Mouse (Mus musculus) MEL (cell line): ENCODE measurements around the gene Tmem248. TPM values are rescaled to one million over a fixed set of nuclear protein-coding genes. Genes with fewer than 3 reads are reported as not detected.

Experiments
- DNase-seq: peaks from one replicate; pipeline ENCODE4 v3.0.0; 2011; ENCODE audit warnings: low read depth, low spot score
- H3K27ac ChIP-seq: 2 replicates; pipeline ENCODE4 v1.5.1; 2012; ENCODE audit warnings: low read depth, mild to moderate bottlenecking, control low read depth, low read length, moderate library complexity; ENCODE audit not compliant: control insufficient read depth
- H3K27me3 ChIP-seq, 2 experiments: fragments of 150-350 bp in 1 of 2; sonication (generic) in 1 of 2; 2 replicates each; pipeline ENCODE4 v1.6.1; 2012; ENCODE audit warnings: low read length in 2 of 2, mild to moderate bottlenecking in 2 of 2, improper control_type of control experiment in 1 of 2, moderate library complexity in 1 of 2; ENCODE audit not compliant: insufficient read depth in 2 of 2, control insufficient read depth in 1 of 2
- H3K36me3 ChIP-seq, 2 experiments: 2 replicates each; pipeline ENCODE4 v1.6.1; 2012 to 2014; ENCODE audit warnings: low read length in 2 of 2, improper control_type of control experiment in 1 of 2, inconsistent platforms in 1 of 2, mild to moderate bottlenecking in 1 of 2; ENCODE audit not compliant: insufficient read depth in 2 of 2, control insufficient read depth in 1 of 2
- H3K4me1 ChIP-seq, 2 experiments: fragments of 150-350 bp in 1 of 2; sonication (generic) in 1 of 2; 2 replicates each; pipeline ENCODE4 v1.6.1; 2012; ENCODE audit warnings: low read length in 2 of 2, improper control_type of control experiment in 1 of 2, mild to moderate bottlenecking in 1 of 2; ENCODE audit not compliant: insufficient read depth in 2 of 2, control insufficient read depth in 1 of 2
- H3K4me3 ChIP-seq, 2 experiments: fragments of 150-350 bp in 1 of 2; sonication (generic) in 1 of 2; 2 replicates each; pipeline ENCODE4 v1.5.1; 2012; ENCODE audit warnings: low read depth in 2 of 2, low read length in 2 of 2, mild to moderate bottlenecking in 2 of 2, moderate library complexity in 2 of 2, control low read depth in 1 of 2, improper control_type of control experiment in 1 of 2; ENCODE audit not compliant: control insufficient read depth in 1 of 2, insufficient read depth in 1 of 2
- H3K79me2 ChIP-seq: 2 replicates; pipeline ENCODE4 v1.6.1; 2012; ENCODE audit warnings: mild to moderate bottlenecking, low read length, moderate library complexity; ENCODE audit not compliant: control insufficient read depth, poor library complexity, insufficient read depth
- H3K9ac ChIP-seq: 2 replicates; pipeline ENCODE4 v1.6.1; 2012; ENCODE audit warnings: low read depth, mild to moderate bottlenecking, control low read depth, low read length, moderate library complexity; ENCODE audit not compliant: control insufficient read depth, poor library complexity, severe bottlenecking
- H3K9me3 ChIP-seq: fragments of 150-350 bp; sonication (generic); replicated peaks from 2 replicates; pipeline ENCODE4 v1.6.1; 2012; ENCODE audit warnings: mild to moderate bottlenecking, low read length, improper control_type of control experiment, moderate library complexity; ENCODE audit not compliant: insufficient read depth
- BHLHE40 ChIP-seq: IDR thresholded peaks from 2 replicates; pipeline ENCODE4 v1.6.1; 2012; ENCODE audit warnings: low read depth, mild to moderate bottlenecking, inconsistent platforms, low read length, improper control_type of control experiment, borderline replicate concordance
- CTCF ChIP-seq, 3 experiments: IDR thresholded peaks in 2 of 3; conservative IDR thresholded peaks in 1 of 3; 2 replicates each; pipeline ENCODE4 v1.5.1; 2011 to 2012; ENCODE audit warnings: low read length in 3 of 3, low read depth in 2 of 3, mild to moderate bottlenecking in 2 of 3, improper control_type of control experiment in 1 of 3, inconsistent platforms in 1 of 3, mixed read lengths in 1 of 3, moderate library complexity in 1 of 3; ENCODE audit not compliant: control insufficient read depth in 1 of 3, insufficient read depth in 1 of 3, poor library complexity in 1 of 3, severe bottlenecking in 1 of 3
- EP300 ChIP-seq, 2 experiments: IDR thresholded peaks; 2 replicates each; pipeline ENCODE4 v1.6.1; 2011; ENCODE audit warnings: improper control_type of control experiment in 2 of 2, low read length in 2 of 2, low read depth in 1 of 2, mild to moderate bottlenecking in 1 of 2
- HCFC1 ChIP-seq: IDR thresholded peaks from 2 replicates; pipeline ENCODE4 v1.6.1; 2012; ENCODE audit warnings: low read depth, mild to moderate bottlenecking, inconsistent platforms, low read length, improper control_type of control experiment, moderate library complexity
- JUND ChIP-seq: IDR thresholded peaks from 2 replicates; pipeline ENCODE4 v1.6.1; 2011; ENCODE audit warnings: low read depth, mild to moderate bottlenecking, improper control_type of control experiment, low read length
- KAT2A ChIP-seq: conservative IDR thresholded peaks from 2 replicates; pipeline ENCODE4 v1.6.1; 2012; ENCODE audit warnings: low read depth, low read length, improper control_type of control experiment, inconsistent platforms
- MXI1 ChIP-seq: IDR thresholded peaks from 2 replicates; pipeline ENCODE4 v1.6.1; 2011; ENCODE audit warnings: mild to moderate bottlenecking, low read depth, low read length, improper control_type of control experiment
- NELFE ChIP-seq: IDR thresholded peaks from 2 replicates; pipeline ENCODE4 v1.6.1; 2011; ENCODE audit warnings: low read depth, low read length, improper control_type of control experiment
- POLR2A ChIP-seq, 2 experiments: IDR thresholded peaks; 2 replicates each; pipeline ENCODE4 v1.6.1; 2011 to 2012; ENCODE audit warnings: low read length in 2 of 2, mild to moderate bottlenecking in 2 of 2, control low read depth in 1 of 2, improper control_type of control experiment in 1 of 2, low read depth in 1 of 2, moderate library complexity in 1 of 2; ENCODE audit not compliant: control insufficient read depth in 1 of 2, insufficient read depth in 1 of 2, poor library complexity in 1 of 2
- POLR2AphosphoS5 ChIP-seq: IDR thresholded peaks from 2 replicates; pipeline ENCODE4 v1.6.1; 2012; ENCODE audit warnings: low read depth, borderline replicate concordance, mild to moderate bottlenecking, inconsistent platforms, low read length, moderate library complexity, mixed read lengths
- RAD21 ChIP-seq: IDR thresholded peaks from 2 replicates; pipeline ENCODE4 v1.6.1; 2011; ENCODE audit warnings: mild to moderate bottlenecking, low read depth, low read length, improper control_type of control experiment
- RCOR1 ChIP-seq: IDR thresholded peaks from 2 replicates; pipeline ENCODE4 v1.6.1; 2012; ENCODE audit warnings: low read depth, mild to moderate bottlenecking, inconsistent platforms, low read length, improper control_type of control experiment
- USF1 ChIP-seq: IDR thresholded peaks from 2 replicates; pipeline ENCODE4 v1.6.1; 2014; ENCODE audit warnings: low read depth, mild to moderate bottlenecking, inconsistent platforms, low read length, improper control_type of control experiment, moderate library complexity
- polyA plus RNA-seq, 2 experiments: library from polyadenylated mRNA; stranded (reverse) in 1 of 2; unstranded in 1 of 2; fragments of >175 nt in 1 of 2; fragments of >200 nt in 1 of 2; gene quantifications; 2 replicates each; pipeline versions ENCODE4 v1.2.1 to v1.2.4; 2012; ENCODE audit warnings: low replicate concordance in 2 of 2, low read depth in 1 of 2; ENCODE audit not compliant: insufficient read length in 2 of 2, insufficient read depth in 1 of 2, missing spikeins in 1 of 2
- total RNA-seq: library from RNA; depleted of rRNA; stranded (reverse); fragments of 300-350 nt; gene quantifications from 2 replicates; pipeline ENCODE4 v1.2.3, GENCODE M21; 2012

Tmem248 gene
- total and polyA plus RNA-seq, 3 experiments, result 55.5 to 58.2 TPM; not detected in 1

GRCm38 (mm10) chr5:130190909-130191308 is 26.0 kb upstream of the Tmem248 start:
- no peak overlapping the region for H3K27ac ChIP-seq
- H3K36me3 ChIP-seq, result peaks cover 0 to 24% of the 10 kb centered on the region in 2 experiments; a peak in 2 of 4 replicates
- no peaks in the 10 kb centered on the region for H3K4me1 ChIP-seq
- no peak for TF ChIP-seq NELFE
- TF ChIP-seq CTCF (IDR thresholded peaks at IDR 0.05 in 2 of 3, conservative IDR thresholded peaks at IDR 0.05 in 1 of 3; ENCODE audit: control insufficient read depth in 1 of 3, insufficient read depth in 1 of 3, low read depth in 2 of 3, low read length in 3 of 3, poor library complexity in 1 of 3, severe bottlenecking in 1 of 3), result no peak
- TF ChIP-seq JUND, result no peak
- no peak for TF ChIP-seq EP300 (IDR thresholded peaks at IDR 0.05; ENCODE audit: low read depth in 1 of 2, low read length in 2 of 2)
- no peak for TF ChIP-seq BHLHE40
- no peak for DNase-seq
- peaks cover 2% of the 10 kb centered on the region; the same call in 1 of the 2 replicates for H3K79me2 ChIP-seq
- no peak overlapping the region for H3K4me3 ChIP-seq
- H3K9me3 ChIP-seq, result no peaks in the 10 kb centered on the region
- no peaks in the 10 kb centered on the region for H3K27me3 ChIP-seq
- no peak overlapping the region for H3K9ac ChIP-seq

- Histone ChIP-seq H3K27ac (no peak overlapping the region), H3K36me3 (peaks cover 0 to 30% of the 10 kb centered on the region in 2 experiments; a peak in 2 of 4 replicates), H3K4me1 (no peaks in the 10 kb centered on the region; a peak in 1 of 4 replicates), H3K27me3 (no peaks in the 10 kb centered on the region), H3K79me2 (no peaks in the 10 kb centered on the region), H3K4me3 (no peak overlapping the region), H3K9ac (no peak overlapping the region), H3K9me3 (no peaks in the 10 kb centered on the region)
- no peak for DNase-seq
- TF ChIP-seq RCOR1 (no peak), EP300 (IDR thresholded peaks at IDR 0.05; ENCODE audit: low read depth in 1 of 2, low read length in 2 of 2) (no peak), POLR2A (IDR thresholded peaks at IDR 0.05; ENCODE audit: control insufficient read depth in 1 of 2, insufficient read depth in 1 of 2, low read depth in 1 of 2, low read length in 2 of 2, poor library complexity in 1 of 2) (no peak), HCFC1 (no peak), BHLHE40 (no peak), POLR2AphosphoS5 (no peak), USF1 (no peak), RAD21 (no peak)
Observed at GRCm38 (mm10) chr5:130191865-130192264, 25.0 kb upstream of the Tmem248 start.

GRCm38 (mm10) chr5:130192356-130192944 is 24.4 kb upstream of the Tmem248 start:
- peaks cover 0 to 34% of the 10 kb centered on the region in 2 experiments; a peak in 2 of 4 replicates for H3K36me3 ChIP-seq
- no peaks in the 10 kb centered on the region; a peak in 1 of 4 replicates for H3K4me1 ChIP-seq
- H3K27ac ChIP-seq, result no peak overlapping the region
- no peak overlapping the region for H3K4me3 ChIP-seq
- no peaks in the 10 kb centered on the region for H3K9me3 ChIP-seq
- DNase-seq, result no peak
- TF ChIP-seq KAT2A, result no peak
- no peak for TF ChIP-seq MXI1
- TF ChIP-seq, all 39 proteins: peak for 0
- H3K27me3 ChIP-seq, result no peaks in the 10 kb centered on the region
- no peak overlapping the region for H3K9ac ChIP-seq
- H3K79me2 ChIP-seq, result no peaks in the 10 kb centered on the region
